Mouse (Mus musculus) urinary bladder, postnatal 25 days (tissue): ENCODE measurements at regions not wholly inside any gene's neighbourhood (a gene's known extent, or its start where the extent isn't known, plus 50 kb on each side); places are given as distances from the start of the nearest gene placed in this dataset.

Experiments used
- DNase-seq: peaks from one replicate; pipeline ENCODE4 v3.0.0; 2022; ENCODE audit warnings: low spot score

DNA sequence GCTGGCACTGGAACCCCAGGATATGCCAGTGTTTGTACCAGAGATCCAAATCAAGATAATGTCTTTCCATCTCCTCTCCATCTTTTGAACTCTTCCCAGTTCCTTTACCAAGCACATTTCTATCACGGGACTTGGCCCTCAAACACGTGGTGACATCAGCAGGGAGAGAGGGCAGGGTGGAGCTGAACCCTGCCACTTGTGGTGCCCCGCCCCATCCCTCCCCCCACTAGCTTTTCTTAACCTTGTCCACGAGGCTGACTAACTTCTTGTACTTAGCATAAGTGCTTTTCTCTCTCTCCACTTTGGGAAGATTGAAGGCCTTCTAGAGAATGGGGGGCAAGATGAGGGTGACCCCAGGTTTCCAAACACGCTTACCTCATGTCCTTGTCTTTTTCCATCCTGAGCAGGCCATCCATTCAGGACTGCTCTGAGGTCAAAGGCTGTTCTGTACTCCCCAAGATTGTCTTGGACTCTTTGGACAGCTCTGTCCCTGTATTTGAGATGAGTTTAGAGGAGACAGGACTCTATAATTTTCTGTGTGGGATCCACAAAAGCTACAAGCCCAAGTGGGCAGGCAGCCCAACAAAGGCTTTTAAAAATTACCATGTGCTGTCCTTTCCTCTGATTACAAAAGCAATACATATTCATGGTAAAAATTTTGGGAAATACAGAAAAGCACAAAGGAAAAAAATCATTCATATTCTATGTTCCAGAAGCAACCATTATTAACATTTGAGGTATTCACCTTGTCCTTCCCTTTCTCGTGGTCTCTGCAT is 192.7 kb upstream of the 4931429L15Rik start:
- DNase-seq: no peak

GRCm38 (mm10) chr9:46511307-46511706 is 191.5 kb upstream of the 4931429L15Rik start:
- DNase-seq: no peak

- DNase-seq: no peak
These were observed 190.1 kb upstream of the 4931429L15Rik start for GRCm38 (mm10) chr9:46509896-46510295.

DNA sequence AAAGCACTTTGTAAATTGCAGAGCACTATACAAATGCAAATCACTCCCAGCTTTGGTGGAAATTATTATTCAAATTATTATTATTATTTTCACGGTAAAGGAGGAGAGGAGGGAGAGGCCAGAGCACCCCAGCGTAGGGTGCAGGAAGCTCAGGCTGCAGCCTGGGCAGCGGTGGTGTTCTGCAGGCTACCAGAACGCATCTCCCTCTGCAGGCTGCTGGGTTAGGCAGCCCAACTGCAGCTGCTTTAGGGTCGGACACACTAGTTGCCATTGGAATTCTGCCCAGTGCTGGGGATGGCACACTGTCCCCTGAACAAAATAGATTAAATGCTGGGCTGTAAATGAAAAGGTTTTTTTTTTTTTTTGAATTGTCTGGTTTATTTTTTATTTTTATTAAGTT is 189.7 kb upstream of the 4931429L15Rik start:
- no peak for DNase-seq

GRCm38 (mm10) chr9:46507036-46507435 is 187.2 kb upstream of the 4931429L15Rik start:
- DNase-seq: no peak

DNA sequence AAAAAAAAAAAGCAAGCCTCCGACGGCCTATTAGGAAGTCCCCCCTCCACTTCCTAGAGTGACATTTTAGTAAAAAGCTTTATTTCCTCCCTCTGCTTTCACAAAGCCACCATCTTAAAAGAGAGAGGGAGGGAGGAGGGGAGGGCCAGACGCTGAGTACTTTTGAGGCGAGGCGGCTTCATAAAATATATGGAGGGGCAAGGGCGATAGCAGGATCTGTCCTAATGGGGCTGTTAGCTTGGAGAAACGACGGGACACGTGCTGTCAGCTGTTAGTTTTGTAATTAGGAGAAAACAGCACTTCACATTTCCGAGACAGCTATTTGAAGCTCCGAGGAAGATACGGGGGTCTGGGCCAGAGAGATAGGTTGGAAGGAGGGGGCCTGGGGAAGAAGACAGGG is 184.8 kb upstream of the 4931429L15Rik start:
- no peak for DNase-seq

GRCm38 (mm10) chr9:46504133-46504416 is 184.3 kb upstream of the 4931429L15Rik start:
- no peak for DNase-seq

GRCm38 (mm10) chr9:46503321-46504132 is 183.7 kb upstream of the 4931429L15Rik start:
- DNase-seq: no peak

DNA sequence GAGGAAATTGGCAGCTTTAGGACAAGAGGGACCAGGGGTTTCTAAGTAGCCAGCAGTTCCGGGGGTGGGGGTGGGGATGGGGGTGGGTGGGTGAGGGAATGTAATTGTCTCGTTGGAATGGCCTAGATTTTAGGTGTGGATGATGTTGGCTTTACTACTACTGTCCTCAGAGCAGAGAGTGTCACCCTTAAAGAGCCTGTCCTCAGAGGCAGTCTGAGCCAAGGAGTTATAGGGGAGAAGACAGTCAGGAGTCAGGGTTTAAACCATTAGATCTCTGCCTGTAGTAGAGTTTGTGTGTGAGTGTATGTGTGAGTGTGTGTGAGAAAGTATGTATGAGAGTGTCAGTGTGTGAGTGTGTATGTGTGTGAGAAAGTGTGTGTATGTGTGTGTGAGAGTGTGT is 179.6 kb upstream of the 4931429L15Rik start:
- no peak for DNase-seq

DNA sequence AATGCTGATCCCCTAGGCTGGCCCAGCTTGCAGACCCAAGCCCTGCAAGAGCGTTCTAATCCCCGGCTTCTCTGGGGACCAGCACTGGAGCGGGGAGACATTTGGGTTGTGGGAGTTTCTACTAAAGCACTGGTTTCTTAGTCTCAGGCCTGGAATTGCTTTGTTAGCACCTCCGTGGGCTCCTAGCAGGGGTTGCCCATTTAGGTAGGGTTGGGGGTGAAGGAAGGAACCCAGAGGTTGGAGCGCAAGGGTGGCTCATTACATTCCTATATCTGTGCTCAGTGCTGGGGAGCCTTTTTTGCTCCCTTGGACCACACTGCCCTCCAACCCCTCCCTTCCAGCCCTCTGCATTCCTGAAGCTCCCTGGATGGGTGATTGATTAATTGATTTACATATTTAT is 179.1 kb upstream of the 4931429L15Rik start:
- DNase-seq: no peak

DNA sequence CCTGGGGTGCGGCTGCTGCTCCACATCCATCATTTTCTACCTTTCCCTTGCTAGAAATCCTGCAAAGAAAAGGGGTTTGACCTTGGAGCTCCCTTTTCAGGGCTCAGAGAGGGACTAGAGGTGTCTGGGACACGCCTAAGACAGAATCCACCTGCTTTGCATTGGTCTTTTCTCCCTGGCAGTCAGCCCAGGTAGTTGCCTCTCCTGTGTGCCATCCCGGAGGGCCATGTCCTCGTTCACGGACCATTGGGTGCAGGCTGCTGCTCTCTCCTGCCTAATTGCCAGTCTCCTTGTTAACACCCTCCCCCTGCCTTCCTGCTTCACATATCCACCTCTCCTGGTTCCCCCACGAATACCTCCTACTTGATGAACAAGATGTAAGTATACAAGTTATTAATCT is 175.5 kb upstream of the 4931429L15Rik start:
- no peak for DNase-seq

GRCm38 (mm10) chr9:46482859-46483443 is 163.2 kb upstream of the 4931429L15Rik start:
- DNase-seq: no peak

DNA sequence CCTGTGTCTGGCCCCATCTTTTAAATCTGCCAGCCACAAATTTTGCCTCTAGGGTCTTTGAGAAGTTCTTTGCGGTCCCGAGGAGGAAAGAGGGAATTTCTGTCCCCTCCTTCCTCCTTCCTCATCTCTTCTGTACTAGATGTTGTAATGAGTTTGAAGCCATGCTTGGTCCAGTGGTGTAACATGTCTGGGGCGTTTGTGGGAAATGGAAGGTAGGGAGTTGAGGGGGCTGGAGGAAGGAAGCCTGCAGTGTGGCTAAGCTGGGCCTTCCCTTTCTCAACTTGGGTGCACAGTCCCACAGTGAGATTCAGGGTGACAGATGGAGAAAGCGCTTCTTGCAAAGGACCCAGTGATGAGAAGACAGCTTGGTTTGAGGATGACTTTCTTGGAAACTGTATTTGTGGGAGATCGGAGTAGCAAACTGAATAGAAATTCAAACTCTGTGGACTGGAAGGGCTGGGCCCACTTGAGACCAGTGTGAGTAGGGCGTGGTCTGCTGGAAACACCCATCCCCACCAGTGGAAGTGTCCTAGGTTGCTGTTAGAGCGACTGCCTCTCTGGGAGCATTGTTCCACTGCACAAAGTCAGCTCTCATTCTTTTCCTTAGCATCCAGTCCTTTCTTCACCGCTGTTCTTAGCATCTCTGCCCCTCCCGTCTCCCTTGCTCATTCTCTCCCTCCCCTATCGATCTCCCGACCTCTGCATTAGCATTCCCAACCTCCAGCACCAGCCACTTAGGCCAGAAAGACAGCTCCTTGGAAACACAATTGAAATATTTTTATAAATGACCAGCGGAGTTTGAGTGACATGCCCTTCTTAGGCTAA is 162.5 kb upstream of the 4931429L15Rik start:
- no peak for DNase-seq

DNA sequence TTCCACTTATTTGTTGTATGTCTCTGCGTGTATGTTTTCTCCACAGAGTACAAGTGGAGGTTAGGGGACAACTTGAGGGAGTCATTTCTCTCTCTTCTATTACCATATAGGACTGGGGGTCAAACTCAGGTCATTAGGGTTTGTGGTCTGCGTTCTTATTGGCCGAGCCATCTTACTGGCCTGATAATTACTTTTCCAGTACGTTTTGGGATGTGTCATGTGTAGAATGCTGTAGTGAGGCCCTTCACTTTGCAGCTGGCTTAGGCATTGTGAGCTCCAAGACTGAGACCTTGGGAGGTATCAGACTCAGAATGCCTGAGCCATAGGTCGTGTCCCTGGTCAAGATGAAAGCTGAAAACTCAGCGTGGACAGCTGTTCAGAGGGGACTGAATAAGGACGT is 161.7 kb upstream of the 4931429L15Rik start:
- no peak for DNase-seq

- DNase-seq: no peak
These were observed 160.4 kb upstream of the 4931429L15Rik start for GRCm38 (mm10) chr9:46480080-46480690.

DNA sequence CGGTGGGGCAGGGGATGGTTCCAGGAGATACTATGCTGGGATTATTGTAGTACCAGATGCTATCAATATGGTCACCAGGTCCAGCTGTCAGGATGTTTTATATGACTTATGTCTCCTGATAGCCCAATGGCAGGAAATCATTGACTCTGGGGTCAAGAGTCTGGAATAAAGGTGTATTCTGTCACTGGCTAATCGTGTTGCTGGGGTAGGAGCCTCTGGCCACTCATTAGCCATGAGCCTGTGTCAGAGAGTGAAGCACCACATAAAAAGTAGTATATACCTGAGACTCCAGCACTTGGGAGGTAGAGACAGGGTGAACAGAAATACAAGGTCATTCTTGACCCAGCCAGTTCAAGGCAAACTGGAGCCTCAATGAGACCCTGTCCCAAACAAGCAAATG is 158.8 kb upstream of the 4931429L15Rik start:
- no peak for DNase-seq

GRCm38 (mm10) chr9:46476516-46476915 is 156.7 kb upstream of the 4931429L15Rik start:
- no peak for DNase-seq

- no peak for DNase-seq
These were observed 153.9 kb upstream of the 4931429L15Rik start for GRCm38 (mm10) chr9:46473681-46474080.

GRCm38 (mm10) chr9:46469521-46469920 is 149.7 kb upstream of the 4931429L15Rik start:
- DNase-seq: no peak

GRCm38 (mm10) chr9:46468306-46468705 is 148.5 kb upstream of the 4931429L15Rik start:
- DNase-seq: no peak

DNA sequence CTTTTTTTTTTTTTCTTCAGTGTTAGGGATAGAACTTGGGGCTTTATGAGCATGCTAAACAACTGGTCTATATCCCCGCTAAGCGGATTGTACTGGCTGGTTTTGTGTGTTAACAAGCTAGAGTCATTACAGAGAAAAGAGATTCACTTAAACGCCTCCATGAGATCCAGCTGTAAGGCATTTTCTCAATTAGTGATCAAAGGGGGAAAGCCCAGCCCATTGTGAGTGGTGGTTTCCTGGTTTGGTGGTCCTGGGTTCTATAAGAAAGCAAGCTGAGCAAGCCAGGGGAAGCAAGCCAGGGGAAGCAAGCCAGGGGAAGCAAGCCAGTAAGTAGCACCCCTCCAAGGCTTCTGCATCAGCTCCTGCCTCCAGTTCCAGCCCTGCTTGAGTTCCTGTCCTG is 147.9 kb upstream of the 4931429L15Rik start:
- DNase-seq: no peak

- DNase-seq: no peak
These were observed 142.9 kb upstream of the 4931429L15Rik start for GRCm38 (mm10) chr9:46462681-46463080.
